Mouse (Mus musculus): ENCODE measurements around the gene Rhbdl2.

The Rhbdl2 gene

GRCm38 (mm10) chr4:123812525-123812924, 24.9 kb downstream of the Rhbdl2 start:
- DNase-seq (ENCODE audit: extremely low read depth, low read depth, low spot score) = no peak

- DNase-seq (ENCODE audit: extremely low read depth, low read depth, low spot score) = no peak
Observed at GRCm38 (mm10) chr4:123814030-123814501, 26.4 kb downstream of the Rhbdl2 start.

- no peak for DNase-seq (ENCODE audit: extremely low read depth, low read depth, low spot score)
Observed at GRCm38 (mm10) chr4:123819093-123819610, 31.5 kb downstream of the Rhbdl2 start.

DNA sequence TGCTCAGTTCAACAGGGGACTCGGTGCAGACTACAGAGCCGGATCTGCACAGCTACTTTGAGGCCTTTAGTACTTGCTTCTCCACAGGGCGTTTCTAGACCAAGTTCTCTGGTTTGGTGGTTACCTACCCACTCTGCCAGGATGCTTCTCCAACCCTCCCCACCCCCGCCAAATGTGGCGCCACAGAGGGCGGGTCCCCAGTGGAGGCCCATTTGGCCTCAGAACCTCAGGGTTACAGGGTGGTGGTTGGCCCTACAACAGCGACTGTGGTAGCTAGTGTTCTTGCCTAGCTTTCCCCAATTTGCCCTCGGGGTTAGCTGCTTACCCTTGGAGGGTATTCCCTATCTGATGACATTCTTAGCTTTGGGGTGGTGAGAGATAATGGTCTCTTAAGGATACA, 54.5 kb downstream of the Rhbdl2 start:
- DNase-seq (ENCODE audit: extremely low read depth, low read depth, low spot score) = no peak

- DNase-seq (ENCODE audit: extremely low read depth, low read depth, low spot score) = no peak
Observed at GRCm38 (mm10) chr4:123856888-123857287, 69.2 kb downstream of the Rhbdl2 start.

DNA sequence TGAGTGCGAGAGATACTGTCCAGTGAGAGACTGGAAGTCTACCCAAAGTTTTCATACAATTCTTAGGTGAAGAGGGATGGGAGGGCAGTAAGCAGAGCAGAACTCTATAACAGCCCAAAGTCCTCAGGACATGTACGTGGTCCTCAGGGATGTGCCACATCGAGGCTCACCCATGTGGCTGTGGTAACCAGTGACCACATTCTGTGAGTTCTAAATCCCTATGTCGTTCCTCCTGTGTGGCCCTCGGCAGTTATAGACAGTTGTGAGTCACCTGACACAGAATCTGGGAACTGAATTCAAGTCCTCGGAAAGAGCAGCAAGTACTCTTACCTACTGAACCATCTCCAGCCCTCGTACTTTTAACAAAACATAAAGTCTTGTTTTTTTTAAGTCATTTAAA, 70.4 kb downstream of the Rhbdl2 start:
- DNase-seq (ENCODE audit: extremely low read depth, low read depth, low spot score) = no peak

DNA sequence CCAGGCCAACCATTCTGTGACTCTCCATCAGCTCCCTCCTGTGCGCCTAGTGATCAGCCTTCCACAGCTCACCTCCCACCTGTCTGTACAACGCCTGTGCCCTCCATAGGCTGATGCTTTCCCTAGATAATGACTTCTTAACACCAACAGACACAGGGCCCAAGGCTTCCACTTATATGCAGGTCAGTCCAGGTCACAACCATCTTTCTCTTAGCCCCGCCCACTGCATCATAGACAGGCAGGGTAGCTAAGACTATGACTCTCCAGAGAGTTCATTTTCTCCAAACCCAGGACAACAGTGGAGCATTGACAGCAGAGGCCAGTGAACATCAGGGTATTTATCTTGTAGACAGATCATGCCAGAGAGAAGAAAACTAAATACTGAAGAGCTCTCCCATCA, 71.7 kb downstream of the Rhbdl2 start, which contains the start of gene 4933427I04Rik:
Gene 4933427I04Rik (plus strand): TSS at position 301 of the 400 bp plus-strand sequence.
- DNase-seq (ENCODE audit: extremely low read depth, low read depth, low spot score) = no peak

DNA sequence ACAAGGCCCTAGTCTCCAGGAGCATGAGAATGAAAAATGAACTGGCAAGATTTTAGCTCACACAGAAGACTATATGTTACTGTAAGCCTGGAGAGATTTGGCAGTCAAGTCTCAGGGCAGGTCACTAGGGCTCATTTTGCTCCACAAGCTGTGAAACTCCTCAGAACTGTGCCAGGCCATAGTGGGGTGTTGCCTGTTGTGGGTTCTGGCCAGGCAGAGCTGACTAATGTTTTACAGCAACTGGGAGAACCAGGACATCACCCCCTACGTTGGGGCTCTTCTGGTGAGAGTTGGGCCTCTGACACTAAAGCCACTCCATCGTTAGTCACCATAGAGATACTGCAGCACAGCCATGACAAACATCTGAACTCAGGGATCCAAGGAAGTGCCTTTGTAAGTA, 72.1 kb downstream of the Rhbdl2 start:
- DNase-seq (ENCODE audit: extremely low read depth, low read depth, low spot score) = no peak

DNA sequence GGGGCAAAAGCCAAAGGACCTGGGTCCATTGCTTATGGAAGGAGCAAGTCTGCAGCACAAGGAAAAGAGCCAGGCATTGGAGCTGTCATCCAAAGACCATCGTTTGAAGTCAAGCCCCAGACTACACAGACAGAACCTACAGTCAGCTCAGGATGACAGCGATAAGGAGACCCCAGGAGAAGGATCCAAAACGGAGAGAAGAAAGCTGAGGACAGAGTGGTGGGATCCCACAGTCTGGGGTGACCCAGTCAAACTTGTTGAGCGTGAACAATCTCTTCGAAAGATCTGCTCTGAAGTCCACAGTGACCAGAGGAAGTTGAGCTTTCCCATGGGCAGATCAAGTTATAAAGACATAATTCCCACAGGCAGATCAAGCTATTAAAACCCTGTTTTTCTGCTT, 72.9 kb downstream of the Rhbdl2 start:
- DNase-seq (ENCODE audit: extremely low read depth, low read depth, low spot score) = no peak

Measured in fat pad, adult 2 months (tissue).